Mouse (Mus musculus) cerebellum, postnatal 14 days (tissue): Measurements from ENCODE around the gene Stk11.

Source experiments
- DNase-seq, 2 experiments: peaks; one replicate each; pipeline ENCODE4 v3.0.0; 2021; ENCODE audit warnings: mixed read lengths in 2 of 2

Stk11 gene

DNA sequence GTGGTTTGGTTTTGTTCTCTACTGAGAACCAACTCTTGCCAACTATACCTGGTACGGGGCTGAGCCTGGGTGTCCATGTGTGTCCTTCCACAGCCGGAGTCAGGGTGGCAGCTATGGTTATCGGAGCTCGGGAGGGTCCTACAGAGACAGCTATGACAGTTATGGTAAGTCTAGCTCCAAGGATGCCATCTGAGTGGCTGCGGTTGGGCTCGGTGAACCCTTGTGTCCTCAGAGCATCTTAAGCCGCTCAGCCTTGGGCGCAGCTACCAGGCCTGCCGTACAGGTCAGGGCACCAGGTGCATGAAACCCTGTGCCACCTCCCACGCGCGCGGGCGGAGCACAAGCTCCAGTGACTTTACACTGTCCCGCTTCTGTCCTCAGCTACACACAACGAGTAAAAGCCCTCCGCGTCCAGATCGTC, 55.0 kb downstream of the Stk11 start:
- DNase-seq = peak in 1 of 2 experiments; percentile 19

DNA sequence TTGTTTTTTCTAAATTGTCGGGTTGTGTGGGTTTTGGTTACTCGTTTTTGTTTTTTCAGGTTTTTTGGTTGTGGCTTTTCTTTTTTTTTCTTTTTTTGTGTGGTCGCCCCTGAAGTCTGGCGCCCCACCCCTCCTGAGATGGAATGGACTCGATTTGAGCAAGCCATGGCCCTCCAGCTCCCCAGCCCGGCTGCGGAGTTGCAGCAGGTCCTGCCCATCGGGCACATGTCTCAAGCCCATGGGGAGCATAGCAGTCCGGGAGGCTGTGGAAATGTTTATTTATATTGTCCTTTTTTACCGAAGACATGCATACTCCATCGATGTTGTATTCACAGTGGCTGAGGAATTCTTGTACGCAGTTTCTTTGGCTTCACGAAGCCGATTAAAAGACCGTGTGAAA, 55.6 kb downstream of the Stk11 start:
- DNase-seq = peak in 1 of 2 experiments; percentile 12

DNA sequence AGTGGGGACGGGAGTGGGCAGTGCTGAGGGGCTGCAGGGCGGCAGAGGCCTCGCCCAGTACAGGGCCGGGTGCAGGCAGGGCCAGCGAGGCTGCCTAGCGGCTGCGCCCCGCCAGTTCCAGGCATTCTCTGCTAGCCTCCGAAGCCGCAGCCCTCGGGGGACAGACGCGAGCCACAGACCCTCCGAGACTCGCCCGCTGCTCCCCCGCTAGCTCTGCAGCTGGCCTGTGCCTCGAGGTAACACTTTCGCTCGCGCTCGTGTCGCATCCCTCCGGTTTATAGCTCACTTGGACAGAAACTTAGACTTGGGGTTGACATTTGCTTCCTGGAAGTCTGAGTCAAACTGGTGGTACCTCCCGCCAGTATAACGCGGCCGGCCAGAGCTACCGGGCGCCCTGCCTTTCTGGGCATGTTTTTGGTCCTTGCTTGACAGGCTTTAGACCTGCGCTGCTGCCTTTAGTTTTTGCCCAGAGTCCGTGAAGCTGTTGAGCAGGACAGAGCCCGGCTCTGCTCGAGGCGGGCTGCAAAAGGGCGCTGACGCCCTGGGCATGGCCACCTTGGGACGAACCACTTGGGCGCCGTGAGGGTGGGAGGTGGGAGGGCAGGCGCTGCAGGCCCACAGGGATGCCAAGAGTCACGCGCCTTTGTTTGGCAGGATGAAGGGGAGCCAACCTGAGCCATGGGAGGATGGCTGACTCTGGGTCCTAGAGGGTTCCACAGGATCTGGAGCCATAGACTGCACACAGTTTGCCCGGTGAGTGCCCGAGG, 56.3 kb downstream of the Stk11 start:
- DNase-seq = peak; percentile 43 to 63

DNA sequence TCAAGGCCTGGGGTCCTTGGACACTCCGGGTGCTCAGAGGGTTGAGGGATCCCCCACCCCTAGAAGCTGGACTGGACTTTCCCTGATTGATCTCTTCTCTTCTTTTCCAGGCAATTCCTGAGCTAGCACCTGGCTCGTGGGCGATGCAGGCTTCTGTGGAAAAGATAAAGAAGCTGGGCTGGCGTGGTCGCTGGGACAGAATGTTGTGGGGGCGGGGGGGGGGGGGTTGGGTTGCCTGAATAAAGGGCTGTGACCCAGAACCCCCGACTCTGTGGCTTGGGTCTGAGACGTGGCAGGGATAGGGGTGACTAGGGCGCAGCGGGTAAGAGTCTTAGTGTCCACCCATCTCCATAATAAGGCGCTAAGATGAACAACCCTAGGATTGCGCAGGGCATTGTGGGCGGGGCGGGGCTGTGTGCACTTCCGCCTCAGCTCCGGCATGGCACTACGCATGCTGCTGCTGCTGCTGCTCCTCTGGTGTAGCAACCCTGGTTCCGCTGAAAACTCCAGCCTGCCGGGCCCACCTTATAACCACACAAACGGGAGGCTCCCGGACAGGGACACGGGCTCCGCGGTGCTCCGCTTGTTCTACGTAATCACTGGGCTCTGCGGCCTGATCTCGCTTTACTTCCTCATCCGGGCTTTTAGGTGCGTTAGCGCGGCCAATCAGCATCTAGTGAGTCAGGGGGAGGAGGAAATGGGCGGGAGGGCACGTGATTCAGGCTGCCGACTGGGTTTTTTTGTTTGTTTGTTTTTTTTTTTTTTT, 57.1 kb downstream of the Stk11 start, which contains the start of gene 1600002K03Rik:
1600002K03Rik (plus strand) TSS at position 418 of the 766 bp plus-strand sequence.
- DNase-seq = peak; percentile 85 to 87

DNA sequence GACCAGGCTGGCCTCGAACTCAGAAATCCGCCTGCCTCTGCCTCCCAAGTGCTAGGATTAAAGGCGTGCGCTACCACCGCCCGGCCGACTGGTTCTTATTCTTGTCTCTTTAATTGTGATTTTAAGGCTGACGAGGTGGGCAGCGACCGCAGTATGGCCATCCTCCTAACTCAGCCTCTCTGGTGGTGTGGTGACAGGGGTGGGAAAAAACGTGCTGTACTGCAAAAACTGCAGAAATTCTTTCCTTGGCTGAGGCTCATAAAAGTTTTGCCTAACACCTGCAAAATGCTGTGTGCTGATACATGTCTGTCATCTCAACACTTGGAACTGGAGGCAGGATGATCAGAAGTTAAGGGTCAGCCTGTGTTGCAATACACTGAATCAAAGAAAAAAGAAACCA, 57.8 kb downstream of the Stk11 start:
- DNase-seq = peak in 1 of 2 experiments; percentile 55

DNA sequence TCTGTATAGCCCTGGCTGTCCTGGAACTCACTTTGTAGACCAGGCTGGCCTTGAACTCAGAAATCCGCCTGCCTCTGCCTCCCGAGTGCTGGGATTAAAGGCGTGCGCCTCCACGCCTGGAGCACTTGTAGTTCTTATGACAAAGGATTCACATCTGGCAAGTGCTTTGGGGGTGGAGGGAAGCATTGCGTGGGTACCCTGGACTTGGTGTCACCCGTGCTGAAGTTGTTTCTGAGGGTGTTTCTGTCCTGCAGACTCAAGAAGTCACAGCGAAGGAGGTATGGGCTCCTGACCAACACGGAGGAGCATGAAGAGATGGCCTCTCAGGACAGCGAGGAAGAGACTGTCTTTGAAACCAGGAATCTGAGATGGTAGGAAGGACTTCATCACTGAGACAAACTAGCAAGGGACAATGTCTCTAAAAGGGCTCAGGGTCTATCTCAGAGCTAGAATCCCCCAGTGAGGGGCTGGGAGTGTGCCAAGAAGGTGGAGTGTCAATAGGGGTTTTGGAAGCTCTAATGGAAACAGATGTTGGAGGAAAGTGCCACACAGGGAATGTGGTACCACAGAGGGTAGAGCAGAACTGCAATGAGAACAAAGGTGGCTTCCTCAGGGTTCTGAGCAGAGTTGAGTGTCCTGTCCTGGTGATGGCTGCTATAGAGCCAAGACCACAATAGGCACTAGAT, 58.5 kb downstream of the Stk11 start:
- peak; percentile 42 to 59 for DNase-seq

DNA sequence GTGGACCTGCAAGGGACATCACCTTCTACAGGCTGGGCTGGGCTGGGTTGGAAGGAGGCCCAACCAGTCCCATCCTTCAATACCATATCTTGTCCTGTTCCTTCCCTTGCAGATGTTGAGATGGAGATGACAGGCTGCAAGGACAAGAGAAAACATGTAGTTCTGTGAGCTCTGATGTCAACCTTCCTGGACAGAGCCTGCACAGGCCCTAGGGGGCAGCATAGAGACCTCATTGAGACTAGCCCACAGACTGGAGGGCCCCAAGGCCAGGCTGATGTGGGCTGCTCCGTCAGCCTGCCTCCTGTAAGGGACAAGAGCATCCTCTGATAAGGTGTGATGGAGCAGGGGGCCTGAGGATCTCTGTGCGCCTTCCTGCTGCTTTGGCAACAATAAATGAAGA, 59.1 kb downstream of the Stk11 start:
- DNase-seq = peak; percentile 52 to 59

DNA sequence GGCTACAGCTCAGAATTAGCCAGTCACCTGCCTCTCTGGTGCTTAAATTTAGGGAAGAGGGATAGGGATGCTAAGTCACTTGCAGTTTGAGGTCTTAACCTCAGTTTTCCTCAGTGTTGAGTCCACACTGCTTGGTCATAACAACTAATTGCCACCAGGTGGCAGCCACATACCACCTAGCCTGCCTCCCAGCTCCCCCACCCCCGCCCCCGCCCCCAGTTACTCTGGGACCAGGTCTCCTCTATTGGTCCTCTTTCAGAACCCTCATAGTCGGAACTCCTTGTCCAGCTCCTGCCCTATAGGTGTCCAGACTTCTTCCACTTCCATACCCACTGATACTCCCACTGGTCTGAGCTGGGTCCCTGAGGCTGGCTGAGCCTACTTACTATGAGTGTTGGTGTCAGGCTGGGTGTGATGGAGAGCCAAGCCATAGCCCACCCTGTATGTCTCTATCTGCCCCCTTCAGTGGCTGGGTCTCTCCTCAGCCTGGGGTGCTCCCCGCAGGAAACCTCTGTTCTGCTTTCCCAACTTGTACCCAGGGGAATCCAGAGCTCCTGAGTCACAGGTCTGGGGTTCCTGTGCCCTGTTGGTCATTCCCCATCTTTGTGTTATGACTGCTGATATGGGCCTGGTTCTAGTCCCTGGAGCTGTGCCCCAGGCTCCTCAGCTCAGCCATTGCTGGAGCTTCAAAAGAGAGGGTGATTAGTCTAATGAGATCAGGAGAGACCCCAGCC, 60.1 kb downstream of the Stk11 start:
- DNase-seq = peak; percentile 69 to 72

DNA sequence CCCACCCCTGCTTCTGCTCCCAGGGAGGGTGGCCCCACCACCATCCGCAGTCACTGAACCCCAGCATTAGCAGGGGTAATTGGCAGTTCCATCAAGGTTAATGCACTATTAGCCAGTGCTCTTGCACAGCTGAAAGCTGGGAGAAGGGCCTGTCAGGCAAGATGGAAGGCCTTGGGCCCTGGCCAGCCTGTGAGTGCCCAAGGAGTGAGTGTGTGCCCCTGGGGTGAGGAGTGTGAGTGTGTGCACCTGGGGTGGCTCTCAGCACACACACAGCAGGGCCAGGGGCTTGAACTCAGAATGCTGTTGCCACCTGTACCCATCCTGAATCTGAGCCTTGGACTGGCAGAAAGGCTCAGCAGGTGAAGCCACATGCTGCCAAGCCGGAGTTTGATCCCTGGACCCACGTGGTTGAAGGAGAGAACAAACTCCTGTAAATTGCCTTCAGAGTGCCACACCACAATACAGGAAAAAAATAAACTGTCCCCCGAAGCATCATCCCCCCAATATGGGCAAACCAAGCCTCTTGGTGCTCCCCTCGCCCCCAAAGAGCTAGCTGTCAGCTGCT, 60.7 kb downstream of the Stk11 start:
- DNase-seq = peak in 1 of 2 experiments; percentile 19

DNA sequence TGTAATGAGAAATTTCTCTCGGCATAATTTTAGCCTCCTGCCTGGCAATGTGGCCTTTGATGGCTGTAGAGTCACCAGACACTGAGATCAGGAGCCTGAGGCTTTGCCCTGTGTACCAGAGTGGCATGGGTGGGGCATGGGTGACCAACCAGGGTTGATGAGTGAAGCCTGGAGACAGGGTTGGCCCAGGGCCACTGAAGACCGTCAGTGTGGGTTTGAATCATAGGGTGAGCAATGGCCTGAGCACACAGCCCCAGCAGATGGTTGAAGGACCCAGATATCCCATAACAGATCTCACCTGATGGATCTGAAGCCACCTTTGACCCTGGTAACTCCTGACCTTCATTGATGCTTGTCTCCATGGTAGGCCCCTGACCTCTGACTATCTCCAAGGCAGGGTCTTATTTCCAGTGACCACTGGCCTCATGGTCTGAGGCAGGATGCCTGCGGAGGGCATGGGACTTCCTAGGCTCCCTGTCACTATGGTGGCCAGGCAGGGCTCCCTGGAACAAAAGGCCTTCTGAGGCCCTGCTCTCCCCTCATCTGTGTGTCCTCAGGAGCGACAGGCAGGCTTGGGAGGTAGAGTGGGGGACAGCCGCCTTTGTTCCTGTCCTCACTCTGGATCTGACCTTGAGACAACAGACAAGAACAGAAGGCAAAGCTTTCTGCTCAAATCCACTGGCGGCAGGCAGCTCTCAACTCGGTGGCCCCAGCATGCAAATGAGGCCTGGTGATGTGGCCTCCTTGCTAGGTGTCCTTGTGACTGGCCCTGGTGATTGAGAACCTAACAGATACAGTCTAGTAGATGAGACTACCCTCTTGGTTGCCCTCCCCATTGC, 62.1 kb downstream of the Stk11 start:
- no peak for DNase-seq

DNA sequence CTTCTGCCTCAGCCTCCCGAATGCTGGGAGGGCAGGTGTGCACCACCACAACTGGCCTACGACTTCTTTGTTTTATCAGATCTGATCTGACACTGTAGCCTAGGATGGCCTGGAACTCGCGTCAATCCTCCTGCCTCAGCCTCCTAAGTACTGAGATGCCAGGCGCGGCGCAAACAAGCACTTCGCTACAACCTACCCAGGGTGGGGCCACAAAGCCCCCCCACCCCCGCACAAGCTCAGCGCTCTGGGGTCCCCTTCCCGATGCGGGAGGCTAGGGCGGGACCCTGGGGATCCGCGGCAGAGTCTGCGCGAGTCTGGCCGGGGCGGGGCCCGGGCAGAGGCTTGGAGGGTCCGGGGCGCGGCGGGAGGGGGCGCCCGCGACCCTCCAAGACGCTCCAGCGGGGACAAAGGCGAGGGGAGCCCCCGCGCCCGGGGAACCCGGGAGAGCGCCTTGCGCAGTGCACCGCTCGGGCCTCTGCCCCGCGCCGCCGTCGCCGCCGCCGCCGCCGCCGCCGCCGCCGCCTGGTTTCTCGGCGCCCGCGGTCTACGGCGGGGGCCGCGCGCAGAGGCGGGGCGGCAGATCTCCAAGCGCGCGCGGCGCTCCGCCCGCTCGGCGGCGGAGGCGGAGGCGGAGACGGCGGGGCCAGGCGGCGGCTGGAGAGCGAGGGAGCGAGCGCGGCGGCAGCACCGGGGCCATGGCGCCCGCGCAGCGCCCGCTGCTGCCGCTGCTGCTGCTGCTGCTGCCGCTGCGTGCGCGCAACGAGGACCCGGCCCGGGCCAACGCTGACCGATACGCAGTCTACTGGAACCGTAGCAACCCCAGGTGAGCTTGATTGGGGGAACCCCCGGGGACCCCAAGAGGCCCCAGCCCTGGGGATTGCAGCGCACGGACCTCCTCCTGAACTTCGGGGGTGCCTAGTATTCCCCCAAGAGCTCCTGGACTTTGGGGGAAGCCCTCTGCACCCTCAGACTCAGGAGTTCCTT, 63.8 kb downstream of the Stk11 start, which contains the start of gene Efna2:
Efna2 (plus strand) TSS at position 415 of the 984 bp plus-strand sequence.
- peak; percentile 56 to 70 for DNase-seq
